Mouse (Mus musculus): ENCODE measurements around the gene Bms1. TPM values are rescaled to one million over a fixed set of nuclear protein-coding genes. Genes with fewer than 3 reads are reported as not detected.

Bms1 gene
- total and polyA plus RNA-seq, 2 experiments from 2014 or later = 14.0 to 28.9 TPM

DNA sequence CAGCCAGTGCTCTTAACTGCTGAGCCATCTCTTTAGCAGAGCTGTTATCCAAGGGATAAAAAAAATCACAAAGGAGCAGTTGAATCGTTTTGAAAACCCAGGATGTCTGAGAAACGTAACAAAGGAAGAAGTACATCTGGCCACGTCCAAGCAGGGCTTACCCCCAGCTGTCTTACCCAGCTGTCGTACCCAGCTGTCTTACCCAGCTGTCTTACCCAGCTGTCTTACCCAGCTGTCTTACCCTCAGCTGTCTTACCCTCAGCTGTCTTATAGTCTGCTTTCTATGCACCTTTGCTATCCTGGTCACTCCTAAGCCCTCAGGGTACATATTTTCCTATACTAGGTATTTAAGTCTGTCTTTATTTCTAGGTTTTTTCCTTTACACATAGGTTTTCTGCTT is 12.2 kb upstream of the Bms1 start:
- Histone ChIP-seq H3K9ac (replicated peaks; ENCODE audit: low read length, poor library complexity, severe bottlenecking) (no peak overlapping the region), H3K4me3 (ENCODE audit: low read depth, low read length) (no peak overlapping the region), H3K27me3 (ENCODE audit: insufficient read depth, low read length) (no peaks in the 10 kb centered on the region), H3K36me3 (ENCODE audit: insufficient read depth, low read length) (peaks cover 32% of the 10 kb centered on the region), H3K9me3 (ENCODE audit: low read length) (0 out of 2 replicates have a peak, but pooled peaks cover 6% of the 10 kb centered on the region), H3K4me2 (ENCODE audit: low read depth, low read length, poor library complexity, severe bottlenecking) (no peak overlapping the region), H3K27ac (ENCODE audit: low read depth, low read length) (no peak overlapping the region), H3K4me1 (ENCODE audit: insufficient read depth, low read length) (no peaks in the 10 kb centered on the region)
- ATAC-seq (ENCODE audit: low FRiP score) (no peak), DNase-seq (ENCODE audit: low spot score) (no peak)
- 85% methylated on average over 4 of the region's 4 CpGs for WGBS
- no peak for TF ChIP-seq CTCF (IDR thresholded peaks at IDR 0.05)

DNA sequence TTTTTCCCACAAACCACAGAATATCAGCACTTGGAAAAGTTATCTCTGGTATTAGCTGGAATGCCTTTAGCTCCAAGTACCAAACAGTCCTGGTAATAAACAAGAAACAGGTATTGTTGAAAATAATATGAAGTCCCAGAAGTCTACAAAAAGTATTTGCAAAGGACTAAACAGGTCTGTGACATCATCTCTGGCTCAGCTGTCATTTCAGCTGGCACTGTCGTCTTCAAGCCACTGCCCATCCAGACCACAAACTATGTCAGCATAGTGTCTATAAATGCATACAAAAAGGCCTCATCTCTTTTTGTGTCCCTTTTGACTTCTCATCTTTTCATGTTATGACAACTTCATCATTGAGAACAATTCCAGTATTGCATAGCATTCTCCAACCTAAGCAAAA is 7.4 kb upstream of the Bms1 start:
- no peak for ATAC-seq (ENCODE audit: low FRiP score)
- Histone ChIP-seq H3K27ac (ENCODE audit: low read depth, low read length) (no peak overlapping the region), H3K9ac (replicated peaks; ENCODE audit: low read length, poor library complexity, severe bottlenecking) (no peak overlapping the region), H3K4me3 (ENCODE audit: low read depth, low read length) (no peak overlapping the region), H3K27me3 (ENCODE audit: insufficient read depth, low read length) (no peaks in the 10 kb centered on the region), H3K36me3 (ENCODE audit: insufficient read depth, low read length) (peaks cover 32% of the 10 kb centered on the region), H3K9me3 (ENCODE audit: low read length) (0 out of 2 replicates have a peak, but pooled peaks cover 6% of the 10 kb centered on the region), H3K4me2 (ENCODE audit: low read depth, low read length, poor library complexity, severe bottlenecking) (no peak overlapping the region), H3K4me1 (ENCODE audit: insufficient read depth, low read length) (no peaks in the 10 kb centered on the region)
- TF ChIP-seq CTCF (IDR thresholded peaks at IDR 0.05) = no peak
- WGBS = 100% methylated on average over 1 of the region's 1 CpGs
- DNase-seq (ENCODE audit: low spot score) = no peak

DNA sequence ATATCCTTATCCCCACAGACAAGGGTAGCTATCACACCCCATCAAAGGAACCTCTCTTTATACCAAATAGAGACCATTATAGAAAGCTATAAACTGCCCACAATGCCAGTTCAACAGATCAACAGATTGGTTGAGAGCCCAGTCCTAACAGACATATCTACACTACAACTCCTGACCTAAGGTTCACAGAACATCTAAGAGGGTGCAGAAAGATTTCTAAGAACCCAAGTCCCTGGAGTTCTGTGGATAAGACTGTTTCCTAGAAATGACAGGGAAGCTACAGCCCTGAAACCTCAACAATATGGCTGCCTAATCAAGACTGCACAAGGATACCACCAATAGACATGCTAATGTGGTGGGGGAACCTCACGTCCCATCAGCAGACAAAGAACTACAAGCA is 8.8 kb downstream of the Bms1 start:
- H3K9ac ChIP-seq (replicated peaks; ENCODE audit: low read length, poor library complexity, severe bottlenecking) = no peak overlapping the region
- H3K4me2 ChIP-seq (ENCODE audit: low read depth, low read length, poor library complexity, severe bottlenecking) = no peak overlapping the region
- H3K4me3 ChIP-seq (ENCODE audit: low read depth, low read length) = no peak overlapping the region
- H3K36me3 ChIP-seq (ENCODE audit: insufficient read depth, low read length) = peaks cover 53% of the 10 kb centered on the region
- no peaks in the 10 kb centered on the region for H3K4me1 ChIP-seq (ENCODE audit: insufficient read depth, low read length)
- 64% methylated on average over 1 of the region's 1 CpGs for WGBS
- DNase-seq (ENCODE audit: low spot score) (no peak), ATAC-seq (ENCODE audit: low FRiP score) (no peak)
- TF ChIP-seq CTCF (IDR thresholded peaks at IDR 0.05) = no peak
- no peaks in the 10 kb centered on the region for H3K27me3 ChIP-seq (ENCODE audit: insufficient read depth, low read length)
- H3K9me3 ChIP-seq (ENCODE audit: low read length) = no peaks in the 10 kb centered on the region
- no peak overlapping the region for H3K27ac ChIP-seq (ENCODE audit: low read depth, low read length)

DNA sequence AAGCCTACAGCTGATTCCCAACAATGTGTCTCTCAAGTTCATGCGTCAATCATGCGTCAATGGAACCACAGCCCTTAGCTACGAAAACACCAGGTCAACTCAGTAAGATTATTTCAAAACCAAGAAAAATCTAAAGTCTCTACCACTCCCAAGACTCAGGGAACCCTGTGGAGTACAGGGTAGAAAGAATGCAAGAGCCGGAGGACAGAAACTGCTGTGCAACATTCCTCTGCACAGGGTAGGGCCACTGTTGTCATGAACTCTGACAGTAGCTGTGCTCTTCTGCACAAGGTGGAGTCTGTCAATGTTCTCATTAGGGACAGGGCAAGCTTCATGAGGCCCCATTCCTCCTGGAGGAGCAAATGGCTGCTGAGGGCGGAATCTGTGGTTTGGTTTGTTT is 10.8 kb downstream of the Bms1 start:
- H3K27ac ChIP-seq (ENCODE audit: low read depth, low read length) = no peak overlapping the region
- peaks cover 60% of the 10 kb centered on the region for H3K36me3 ChIP-seq (ENCODE audit: insufficient read depth, low read length)
- no peaks in the 10 kb centered on the region for H3K27me3 ChIP-seq (ENCODE audit: insufficient read depth, low read length)
- no peak for TF ChIP-seq CTCF (IDR thresholded peaks at IDR 0.05)
- DNase-seq (ENCODE audit: low spot score) (no peak), ATAC-seq (ENCODE audit: low FRiP score) (no peak)
- H3K9ac ChIP-seq (replicated peaks; ENCODE audit: low read length, poor library complexity, severe bottlenecking) = no peak overlapping the region
- H3K4me3 ChIP-seq (ENCODE audit: low read depth, low read length) = no peak overlapping the region
- no peaks in the 10 kb centered on the region for H3K4me1 ChIP-seq (ENCODE audit: insufficient read depth, low read length)
- WGBS = 97% methylated on average over 5 of the region's 5 CpGs
- no peak overlapping the region for H3K4me2 ChIP-seq (ENCODE audit: low read depth, low read length, poor library complexity, severe bottlenecking)
- H3K9me3 ChIP-seq (ENCODE audit: low read length) = no peaks in the 10 kb centered on the region

DNA sequence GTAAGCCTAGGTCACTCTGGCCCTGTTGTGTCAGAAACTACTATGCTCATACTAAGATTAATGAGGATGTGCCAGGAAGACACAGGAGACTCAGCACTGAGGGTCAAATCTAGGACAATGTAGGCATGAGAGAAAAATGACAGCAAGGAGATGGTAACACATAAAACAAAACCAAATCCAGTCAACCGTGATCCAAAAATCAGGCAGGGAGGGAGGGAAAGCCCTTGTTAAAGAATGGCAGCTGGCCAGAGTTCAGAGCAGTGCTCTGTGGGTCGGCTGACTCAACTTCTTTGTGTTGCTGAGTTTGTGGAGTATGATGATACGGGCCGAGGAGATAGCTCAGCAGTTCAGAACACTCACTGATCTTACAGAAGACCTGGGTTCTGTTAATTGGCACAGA is 12.9 kb downstream of the Bms1 start:
- no peak overlapping the region for H3K4me3 ChIP-seq (ENCODE audit: low read depth, low read length)
- 83% methylated on average over 4 of the region's 4 CpGs for WGBS

DNA sequence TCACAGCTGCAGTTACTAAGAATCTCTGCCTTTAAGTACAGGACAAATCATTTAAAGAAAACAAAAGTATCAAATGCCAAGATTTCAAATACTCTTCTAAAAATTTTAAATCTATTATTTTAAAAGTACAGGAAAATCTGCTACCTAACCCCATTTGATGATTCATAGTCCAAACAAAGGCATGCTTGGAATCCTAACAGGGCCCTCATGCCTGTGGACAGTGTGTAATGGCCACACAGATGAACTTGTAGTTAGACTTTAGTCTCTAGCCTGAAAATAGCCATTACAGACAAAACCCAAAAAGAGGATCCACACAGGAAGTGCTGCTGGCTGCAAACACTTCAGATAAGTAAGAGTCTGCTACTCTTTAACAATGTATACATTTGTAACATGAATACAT is 28.5 kb downstream of the Bms1 start:
- no peak for DNase-seq (ENCODE audit: low spot score)
- Histone ChIP-seq H3K9me3 (ENCODE audit: low read length) (no peaks in the 10 kb centered on the region), H3K36me3 (ENCODE audit: insufficient read depth, low read length) (peaks cover 63% of the 10 kb centered on the region), H3K27ac (ENCODE audit: low read depth, low read length) (no peak overlapping the region), H3K4me3 (ENCODE audit: low read depth, low read length) (no peak overlapping the region), H3K27me3 (ENCODE audit: insufficient read depth, low read length) (no peaks in the 10 kb centered on the region), H3K4me1 (ENCODE audit: insufficient read depth, low read length) (no peaks in the 10 kb centered on the region), H3K4me2 (ENCODE audit: low read depth, low read length, poor library complexity, severe bottlenecking) (no peak overlapping the region), H3K9ac (replicated peaks; ENCODE audit: low read length, poor library complexity, severe bottlenecking) (no peak overlapping the region)
- ATAC-seq (ENCODE audit: low FRiP score) = no peak
- no peak for TF ChIP-seq CTCF (IDR thresholded peaks at IDR 0.05)

More for the DNA sequence above, 12.9 kb downstream of the Bms1 start:
- ATAC-seq (ENCODE audit: low FRiP score) = no peak
- no peak for DNase-seq (ENCODE audit: low spot score)
- H3K27ac ChIP-seq (ENCODE audit: low read depth, low read length) = no peak overlapping the region
- no peak overlapping the region for H3K9ac ChIP-seq (replicated peaks; ENCODE audit: low read length, poor library complexity, severe bottlenecking)
- TF ChIP-seq CTCF (IDR thresholded peaks at IDR 0.05) = no peak
- H3K9me3 ChIP-seq (ENCODE audit: low read length) = no peaks in the 10 kb centered on the region
- H3K36me3 ChIP-seq (ENCODE audit: insufficient read depth, low read length) = peaks cover 51% of the 10 kb centered on the region
- H3K4me2 ChIP-seq (ENCODE audit: low read depth, low read length, poor library complexity, severe bottlenecking) = no peak overlapping the region
- no peaks in the 10 kb centered on the region for H3K27me3 ChIP-seq (ENCODE audit: insufficient read depth, low read length)
- H3K4me1 ChIP-seq (ENCODE audit: insufficient read depth, low read length) = no peaks in the 10 kb centered on the region
